Mouse (Mus musculus) midbrain, embryonic 14.5 days (tissue): Measurements from ENCODE around the gene Il17rd. TPM values are rescaled to one million over a fixed set of nuclear protein-coding genes. Genes with fewer than 3 reads are reported as not detected.

Experiments used
- ATAC-seq: fragments of 200-750 bp; cut with Nextera tagmentation; 2 replicates; pipeline ENCODE4 v1.8.0; 2017; ENCODE audit warnings: moderate number of reproducible peaks, moderate library complexity; ENCODE audit not compliant: low FRiP score, low TSS enrichment
- DNase-seq: peaks from one replicate; pipeline ENCODE4 v3.0.0-alpha.2; 2015
- H3K27ac ChIP-seq: fragments of 300-500 bp; sonication (generic); replicated peaks from 2 replicates; pipeline ENCODE4 v1.5.1; 2014; ENCODE audit warnings: mild to moderate bottlenecking, low read depth, low read length, moderate library complexity
- H3K27me3 ChIP-seq: fragments of 300-500 bp; sonication (generic); 2 replicates; pipeline ENCODE4 v1.6.1; 2014; ENCODE audit warnings: low read length, control low read depth, mixed read lengths; ENCODE audit not compliant: control insufficient read depth, insufficient read depth
- H3K36me3 ChIP-seq: fragments of 300-500 bp; sonication (generic); 2 replicates; pipeline ENCODE4 v1.6.1; 2014; ENCODE audit warnings: low read length, control low read depth; ENCODE audit not compliant: control insufficient read depth, insufficient read depth
- H3K4me1 ChIP-seq: fragments of 300-500 bp; sonication (generic); 2 replicates; pipeline ENCODE4 v1.6.1; 2014; ENCODE audit warnings: mild to moderate bottlenecking, antibody characterized with exemption, low read length, control low read depth; ENCODE audit not compliant: control insufficient read depth, insufficient read depth
- H3K4me2 ChIP-seq: fragments of 300-500 bp; sonication (generic); 2 replicates; pipeline ENCODE4 v1.6.1; 2014; ENCODE audit warnings: mild to moderate bottlenecking, low read length, moderate library complexity
- H3K4me3 ChIP-seq: fragments of 300-500 bp; sonication (generic); replicated peaks from 2 replicates; pipeline ENCODE4 v1.5.1; 2014; ENCODE audit warnings: low read depth, low read length
- H3K9ac ChIP-seq: fragments of 300-500 bp; sonication (generic); replicated peaks from 2 replicates; pipeline ENCODE4 v1.6.1; 2014; ENCODE audit warnings: mild to moderate bottlenecking, low read length, moderate library complexity
- H3K9me3 ChIP-seq: fragments of 300-500 bp; sonication (generic); 2 replicates; pipeline ENCODE4 v1.6.1; 2016; ENCODE audit warnings: low read length, control low read depth, mixed read lengths; ENCODE audit not compliant: control insufficient read depth
- WGBS: fragments of 180-500 bp; shearing (Covaris S2); extraction: QIAGEN DNeasy Blood & Tissue Kit; methylation state at CpG from one replicate; pipeline ENCODE4 v1.1.7; 2014; 5-methylcytosine and 5-hydroxymethylcytosine counted together
- polyA plus RNA-seq: library from polyadenylated mRNA; unstranded; fragments of >200 nt; fragmentation: Nextera tagmentation; extraction: Ambion mirVana; gene quantifications from 2 replicates; pipeline ENCODE4 v1.2.1, GENCODE M21; 2014

Gene Il17rd
- polyA plus RNA-seq, 1 experiment from 2014 or later: 2.9 TPM

- Histone ChIP-seq H3K4me1 (no peaks in the 10 kb centered on the region), H3K4me2 (no peak overlapping the region), H3K27ac (no peak overlapping the region), H3K9me3 (no peaks in the 10 kb centered on the region), H3K9ac (no peak overlapping the region), H3K27me3 (no peaks in the 10 kb centered on the region), H3K4me3 (no peak overlapping the region), H3K36me3 (no peaks in the 10 kb centered on the region)
- no peak for DNase-seq
- 93% methylated on average over 3 of the region's 3 CpGs for WGBS
- no peak for ATAC-seq
Observed at GRCm38 (mm10) chr14:27139968-27140367, 101.2 kb downstream of the Il17rd start.

GRCm38 (mm10) chr14:27141486-27141885, 102.7 kb downstream of the Il17rd start:
- no peaks in the 10 kb centered on the region for H3K27me3 ChIP-seq

GRCm38 (mm10) chr14:27142680-27143079, 103.9 kb downstream of the Il17rd start:
- no peak overlapping the region for H3K4me2 ChIP-seq
- no peaks in the 10 kb centered on the region for H3K9me3 ChIP-seq
- ATAC-seq (no peak), DNase-seq (no peak)
- no peaks in the 10 kb centered on the region for H3K27me3 ChIP-seq
- no peak overlapping the region for H3K27ac ChIP-seq
- WGBS: 93% methylated on average over 5 of the region's 5 CpGs
- no peaks in the 10 kb centered on the region for H3K4me1 ChIP-seq
- H3K4me3 ChIP-seq: no peak overlapping the region
- no peak overlapping the region for H3K9ac ChIP-seq
- H3K36me3 ChIP-seq: no peaks in the 10 kb centered on the region

More at GRCm38 (mm10) chr14:27141486-27141885, 102.7 kb downstream of the Il17rd start:
- H3K9me3 ChIP-seq: no peaks in the 10 kb centered on the region
- no peak overlapping the region for H3K4me2 ChIP-seq
- DNase-seq (no peak), ATAC-seq (no peak)
- H3K36me3 ChIP-seq: no peaks in the 10 kb centered on the region
- WGBS: 26% methylated on average over 3 of the region's 3 CpGs
- no peak overlapping the region for H3K27ac ChIP-seq
- no peak overlapping the region for H3K4me3 ChIP-seq
- no peaks in the 10 kb centered on the region for H3K4me1 ChIP-seq
- no peak overlapping the region for H3K9ac ChIP-seq

GRCm38 (mm10) chr14:27145171-27146045, 106.7 kb downstream of the Il17rd start:
- WGBS: 65% methylated on average over 8 of the region's 8 CpGs
- Histone ChIP-seq H3K27me3 (no peaks in the 10 kb centered on the region), H3K4me3 (no peak overlapping the region), H3K9ac (no peak overlapping the region), H3K4me1 (no peaks in the 10 kb centered on the region), H3K27ac (no peak overlapping the region), H3K9me3 (no peaks in the 10 kb centered on the region), H3K4me2 (no peak overlapping the region), H3K36me3 (no peaks in the 10 kb centered on the region)
- DNase-seq (no peak), ATAC-seq (no peak)

- Histone ChIP-seq H3K4me3 (no peak overlapping the region), H3K9me3 (no peaks in the 10 kb centered on the region), H3K9ac (no peak overlapping the region), H3K27ac (no peak overlapping the region), H3K36me3 (no peaks in the 10 kb centered on the region), H3K4me2 (no peak overlapping the region), H3K4me1 (no peaks in the 10 kb centered on the region), H3K27me3 (no peaks in the 10 kb centered on the region)
- no peak for DNase-seq
- WGBS: 91% methylated on average over 7 of the region's 7 CpGs
- no peak for ATAC-seq
Observed at GRCm38 (mm10) chr14:27147726-27148125, 109.0 kb downstream of the Il17rd start.

- Histone ChIP-seq H3K27ac (no peak overlapping the region), H3K36me3 (no peaks in the 10 kb centered on the region), H3K9ac (no peak overlapping the region), H3K4me2 (no peak overlapping the region), H3K9me3 (no peaks in the 10 kb centered on the region), H3K4me3 (no peak overlapping the region), H3K27me3 (no peaks in the 10 kb centered on the region), H3K4me1 (no peaks in the 10 kb centered on the region)
- WGBS: 96% methylated on average over 5 of the region's 5 CpGs
- ATAC-seq (no peak), DNase-seq (no peak)
Observed at GRCm38 (mm10) chr14:27149401-27149800, 110.7 kb downstream of the Il17rd start.

GRCm38 (mm10) chr14:27150011-27150640, 111.4 kb downstream of the Il17rd start:
- Histone ChIP-seq H3K9me3 (no peaks in the 10 kb centered on the region), H3K27ac (no peak overlapping the region), H3K27me3 (no peaks in the 10 kb centered on the region), H3K36me3 (no peaks in the 10 kb centered on the region), H3K4me3 (no peak overlapping the region), H3K9ac (no peak overlapping the region), H3K4me1 (no peaks in the 10 kb centered on the region), H3K4me2 (no peak overlapping the region)
- no peak for DNase-seq
- ATAC-seq: no peak
- 77% methylated on average over 6 of the region's 6 CpGs for WGBS

GRCm38 (mm10) chr14:27151432-27151831, 112.7 kb downstream of the Il17rd start:
- H3K36me3 ChIP-seq: no peaks in the 10 kb centered on the region
- no peaks in the 10 kb centered on the region for H3K4me1 ChIP-seq
- no peak overlapping the region for H3K27ac ChIP-seq
- DNase-seq (no peak), ATAC-seq (no peak)
- no peaks in the 10 kb centered on the region for H3K27me3 ChIP-seq
- H3K4me3 ChIP-seq: no peak overlapping the region
- no peaks in the 10 kb centered on the region for H3K9me3 ChIP-seq
- 55% methylated on average over 8 of the region's 8 CpGs for WGBS
- H3K4me2 ChIP-seq: no peak overlapping the region
- no peak overlapping the region for H3K9ac ChIP-seq

- H3K9ac ChIP-seq: no peak overlapping the region
- DNase-seq (no peak), ATAC-seq (no peak)
- no peaks in the 10 kb centered on the region for H3K36me3 ChIP-seq
- no peak overlapping the region for H3K4me3 ChIP-seq
- H3K27ac ChIP-seq: no peak overlapping the region
- no peaks in the 10 kb centered on the region for H3K27me3 ChIP-seq
- H3K4me1 ChIP-seq: no peaks in the 10 kb centered on the region
- 75% methylated on average over 6 of the region's 6 CpGs for WGBS
- no peaks in the 10 kb centered on the region for H3K9me3 ChIP-seq
- no peak overlapping the region for H3K4me2 ChIP-seq
Observed at GRCm38 (mm10) chr14:27155088-27155487, 116.3 kb downstream of the Il17rd start.
